Mouse (Mus musculus): ENCODE data around the gene Ube2g1. TPM values are rescaled to one million over a fixed set of nuclear protein-coding genes. Genes with fewer than 3 reads are reported as not detected.

The Ube2g1 gene
- polyA plus RNA-seq (2015; fragmentation: Nextera tagmentation; extraction: Ambion mirVana): 49.1 and 50.0 TPM in 2 replicates

GRCm38 (mm10) chr11:72606694-72607407 is at the start of gene Ube2g1:
Gene Ube2g1, plus strand, starts transcription at chr11:72607283.
- peak within 1 kb of the TSS; percentile 99 for H3K4me3 ChIP-seq (ENCODE audit: low read length)
- H3K36me3 ChIP-seq (ENCODE audit: control insufficient read depth, insufficient read depth, low read length): no peaks in the 10 kb centered on the region
- H3K27ac ChIP-seq (ENCODE audit: low read length): peak within 1 kb of the TSS; percentile 99
- no peaks in the 10 kb centered on the region for H3K9me3 ChIP-seq (ENCODE audit: control insufficient read depth, low read length)
- no peaks in the 10 kb centered on the region for H3K27me3 ChIP-seq (replicated peaks; ENCODE audit: control insufficient read depth, insufficient read depth, low read length)
- H3K9ac ChIP-seq (ENCODE audit: low read depth, low read length): peak within 1 kb of the TSS; percentile 97
- peak; percentile 97 for ATAC-seq
- peak within 1 kb of the TSS; percentile 75 for H3K4me2 ChIP-seq (ENCODE audit: low read depth, low read length)
- WGBS: 2% methylated on average over 50 of the region's 56 CpGs
- H3K4me1 ChIP-seq (ENCODE audit: control insufficient read depth, insufficient read depth, low read length): peaks cover 6% of the 10 kb centered on the region

GRCm38 (mm10) chr11:72558155-72558554 is 48.9 kb upstream of the Ube2g1 start:
- no peaks in the 10 kb centered on the region for H3K27me3 ChIP-seq (replicated peaks; ENCODE audit: control insufficient read depth, insufficient read depth, low read length)
- H3K4me2 ChIP-seq (ENCODE audit: low read depth, low read length): no peak overlapping the region
- H3K9me3 ChIP-seq (ENCODE audit: control insufficient read depth, low read length): no peaks in the 10 kb centered on the region
- H3K9ac ChIP-seq (ENCODE audit: low read depth, low read length): no peak overlapping the region
- no peak overlapping the region for H3K27ac ChIP-seq (ENCODE audit: low read length)
- WGBS: 73% methylated on average over 5 of the region's 5 CpGs
- no peaks in the 10 kb centered on the region for H3K4me1 ChIP-seq (ENCODE audit: control insufficient read depth, insufficient read depth, low read length)
- no peak overlapping the region for H3K4me3 ChIP-seq (ENCODE audit: low read length)
- no peak for ATAC-seq
- no peaks in the 10 kb centered on the region for H3K36me3 ChIP-seq (ENCODE audit: control insufficient read depth, insufficient read depth, low read length)

- no peak overlapping the region for H3K9ac ChIP-seq (ENCODE audit: low read depth, low read length)
- H3K36me3 ChIP-seq (ENCODE audit: control insufficient read depth, insufficient read depth, low read length): no peaks in the 10 kb centered on the region
- no peaks in the 10 kb centered on the region for H3K4me1 ChIP-seq (ENCODE audit: control insufficient read depth, insufficient read depth, low read length)
- H3K4me2 ChIP-seq (ENCODE audit: low read depth, low read length): no peak overlapping the region
- H3K9me3 ChIP-seq (ENCODE audit: control insufficient read depth, low read length): no peaks in the 10 kb centered on the region
- no peak for ATAC-seq
- no peak overlapping the region for H3K4me3 ChIP-seq (ENCODE audit: low read length)
- 64% methylated on average over 3 of the region's 3 CpGs for WGBS
- H3K27me3 ChIP-seq (replicated peaks; ENCODE audit: control insufficient read depth, insufficient read depth, low read length): no peaks in the 10 kb centered on the region
- no peak overlapping the region for H3K27ac ChIP-seq (ENCODE audit: low read length)
Observed at GRCm38 (mm10) chr11:72560661-72561060, 46.4 kb upstream of the Ube2g1 start.

GRCm38 (mm10) chr11:72564232-72564807 is 42.8 kb upstream of the Ube2g1 start:
- no peaks in the 10 kb centered on the region for H3K27me3 ChIP-seq (replicated peaks; ENCODE audit: control insufficient read depth, insufficient read depth, low read length)
- no peak overlapping the region for H3K4me2 ChIP-seq (ENCODE audit: low read depth, low read length)
- 0 out of 2 replicates have a peak, but pooled peaks have one; percentile 46 for ATAC-seq
- H3K27ac ChIP-seq (ENCODE audit: low read length): no peak overlapping the region
- H3K9me3 ChIP-seq (ENCODE audit: control insufficient read depth, low read length): no peaks in the 10 kb centered on the region
- 25% methylated on average over 6 of the region's 6 CpGs for WGBS
- no peaks in the 10 kb centered on the region for H3K36me3 ChIP-seq (ENCODE audit: control insufficient read depth, insufficient read depth, low read length)
- H3K4me3 ChIP-seq (ENCODE audit: low read length): no peak overlapping the region
- no peak overlapping the region for H3K9ac ChIP-seq (ENCODE audit: low read depth, low read length)
- no peaks in the 10 kb centered on the region for H3K4me1 ChIP-seq (ENCODE audit: control insufficient read depth, insufficient read depth, low read length)

- Histone ChIP-seq H3K9ac (ENCODE audit: low read depth, low read length) (no peak overlapping the region), H3K4me2 (ENCODE audit: low read depth, low read length) (no peak overlapping the region), H3K4me1 (ENCODE audit: control insufficient read depth, insufficient read depth, low read length) (no peaks in the 10 kb centered on the region), H3K36me3 (ENCODE audit: control insufficient read depth, insufficient read depth, low read length) (no peaks in the 10 kb centered on the region), H3K27me3 (replicated peaks; ENCODE audit: control insufficient read depth, insufficient read depth, low read length) (no peaks in the 10 kb centered on the region), H3K27ac (ENCODE audit: low read length) (no peak overlapping the region), H3K4me3 (ENCODE audit: low read length) (no peak overlapping the region), H3K9me3 (ENCODE audit: control insufficient read depth, low read length) (no peaks in the 10 kb centered on the region)
- 77% methylated on average over 7 of the region's 7 CpGs for WGBS
- no peak for ATAC-seq
Observed at GRCm38 (mm10) chr11:72566304-72566703, 40.8 kb upstream of the Ube2g1 start.

GRCm38 (mm10) chr11:72566816-72567338 is 40.2 kb upstream of the Ube2g1 start:
- no peak overlapping the region for H3K4me2 ChIP-seq (ENCODE audit: low read depth, low read length)
- no peak overlapping the region for H3K4me3 ChIP-seq (ENCODE audit: low read length)
- H3K9me3 ChIP-seq (ENCODE audit: control insufficient read depth, low read length): no peaks in the 10 kb centered on the region
- H3K36me3 ChIP-seq (ENCODE audit: control insufficient read depth, insufficient read depth, low read length): no peaks in the 10 kb centered on the region
- WGBS: 48% methylated on average over 10 of the region's 10 CpGs
- no peaks in the 10 kb centered on the region for H3K27me3 ChIP-seq (replicated peaks; ENCODE audit: control insufficient read depth, insufficient read depth, low read length)
- H3K4me1 ChIP-seq (ENCODE audit: control insufficient read depth, insufficient read depth, low read length): no peaks in the 10 kb centered on the region
- no peak overlapping the region for H3K9ac ChIP-seq (ENCODE audit: low read depth, low read length)
- ATAC-seq: no peak
- H3K27ac ChIP-seq (ENCODE audit: low read length): no peak overlapping the region

GRCm38 (mm10) chr11:72569051-72569450 is 38.0 kb upstream of the Ube2g1 start:
- Histone ChIP-seq H3K4me1 (ENCODE audit: control insufficient read depth, insufficient read depth, low read length) (no peaks in the 10 kb centered on the region), H3K9me3 (ENCODE audit: control insufficient read depth, low read length) (no peaks in the 10 kb centered on the region), H3K27me3 (replicated peaks; ENCODE audit: control insufficient read depth, insufficient read depth, low read length) (no peaks in the 10 kb centered on the region), H3K4me3 (ENCODE audit: low read length) (no peak overlapping the region), H3K4me2 (ENCODE audit: low read depth, low read length) (no peak overlapping the region), H3K9ac (ENCODE audit: low read depth, low read length) (no peak overlapping the region), H3K36me3 (ENCODE audit: control insufficient read depth, insufficient read depth, low read length) (no peaks in the 10 kb centered on the region), H3K27ac (ENCODE audit: low read length) (no peak overlapping the region)
- WGBS: 53% methylated on average over 8 of the region's 8 CpGs
- no peak for ATAC-seq

GRCm38 (mm10) chr11:72569671-72570318 is 37.3 kb upstream of the Ube2g1 start:
- Histone ChIP-seq H3K4me2 (ENCODE audit: low read depth, low read length) (no peak overlapping the region), H3K36me3 (ENCODE audit: control insufficient read depth, insufficient read depth, low read length) (no peaks in the 10 kb centered on the region)
- WGBS: 71% methylated on average over 11 of the region's 11 CpGs

GRCm38 (mm10) chr11:72570319-72570979 is 36.6 kb upstream of the Ube2g1 start:
- Histone ChIP-seq H3K27me3 (replicated peaks; ENCODE audit: control insufficient read depth, insufficient read depth, low read length) (no peaks in the 10 kb centered on the region), H3K27ac (ENCODE audit: low read length) (no peak overlapping the region), H3K4me3 (ENCODE audit: low read length) (0 out of 2 replicates have a peak overlapping the region, but pooled peaks have one; percentile 9), H3K4me2 (ENCODE audit: low read depth, low read length) (peak overlapping the region; percentile 30), H3K9ac (ENCODE audit: low read depth, low read length) (no peak overlapping the region), H3K9me3 (ENCODE audit: control insufficient read depth, low read length) (no peaks in the 10 kb centered on the region), H3K36me3 (ENCODE audit: control insufficient read depth, insufficient read depth, low read length) (no peaks in the 10 kb centered on the region), H3K4me1 (ENCODE audit: control insufficient read depth, insufficient read depth, low read length) (no peaks in the 10 kb centered on the region)
- ATAC-seq: peak; percentile 47
- WGBS: 3% methylated on average over 18 of the region's 18 CpGs

More at GRCm38 (mm10) chr11:72569671-72570318, 37.3 kb upstream of the Ube2g1 start:
- no peak overlapping the region for H3K4me3 ChIP-seq (ENCODE audit: low read length)
- no peak for ATAC-seq
- no peak overlapping the region for H3K27ac ChIP-seq (ENCODE audit: low read length)
- no peaks in the 10 kb centered on the region for H3K27me3 ChIP-seq (replicated peaks; ENCODE audit: control insufficient read depth, insufficient read depth, low read length)
- no peaks in the 10 kb centered on the region for H3K9me3 ChIP-seq (ENCODE audit: control insufficient read depth, low read length)
- no peak overlapping the region for H3K9ac ChIP-seq (ENCODE audit: low read depth, low read length)
- H3K4me1 ChIP-seq (ENCODE audit: control insufficient read depth, insufficient read depth, low read length): no peaks in the 10 kb centered on the region

All from intestine, embryonic 16.5 days (tissue).